Mouse (Mus musculus): ENCODE measurements at regions not wholly inside any gene's neighbourhood (a gene's known extent, or its start where the extent isn't known, plus 50 kb on each side); places are given as distances from the start of the nearest gene placed in this dataset.

- peak; percentile 7 to 8 for DNase-seq
These were observed 493.7 kb upstream of the Lingo2 start for GRCm38 (mm10) chr4:37445268-37445667.

- DNase-seq, result no peak
These were observed 461.2 kb upstream of the Lingo2 start for GRCm38 (mm10) chr4:37412755-37413154.

- DNase-seq, result peak in 1 of 2 experiments; percentile 0
These were observed 436.6 kb upstream of the Lingo2 start for GRCm38 (mm10) chr4:37388118-37388517.

GRCm38 (mm10) chr4:37386882-37387281, 435.3 kb upstream of the Lingo2 start:
- no peak for DNase-seq

- no peak for DNase-seq
These were observed 412.7 kb upstream of the Lingo2 start for GRCm38 (mm10) chr4:37364209-37364608.

- no peak for DNase-seq
These were observed 409.7 kb upstream of the Lingo2 start for GRCm38 (mm10) chr4:37361254-37361653.

GRCm38 (mm10) chr4:37338376-37338775, 386.8 kb upstream of the Lingo2 start:
- DNase-seq, result no peak

All from cerebellum, postnatal 14 days (tissue).